Mouse (Mus musculus): ENCODE data around the gene Alg14.

Alg14 gene

DNA sequence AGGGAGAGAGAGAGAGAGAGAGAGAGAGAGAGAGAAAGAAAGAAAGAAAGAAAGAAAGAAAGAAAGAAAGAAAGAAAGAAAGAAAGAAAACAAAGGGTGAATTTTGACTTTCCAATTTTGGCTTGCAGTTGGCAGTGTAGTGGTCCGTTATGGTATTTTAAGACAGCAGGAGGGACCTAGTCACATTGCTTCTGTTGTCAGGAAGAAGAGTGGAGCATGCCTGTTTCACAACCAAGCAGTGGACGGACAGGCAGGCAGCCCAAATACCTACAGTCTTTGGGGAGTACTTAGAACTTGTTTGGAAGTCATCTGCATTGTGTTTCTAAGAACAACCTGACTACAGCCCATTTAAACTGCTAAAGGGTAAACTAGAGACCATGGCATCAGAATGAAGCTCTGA lies 47.1 kb downstream of the Alg14 start:
- DNase-seq (ENCODE audit: extremely low spot score), result no peak

DNA sequence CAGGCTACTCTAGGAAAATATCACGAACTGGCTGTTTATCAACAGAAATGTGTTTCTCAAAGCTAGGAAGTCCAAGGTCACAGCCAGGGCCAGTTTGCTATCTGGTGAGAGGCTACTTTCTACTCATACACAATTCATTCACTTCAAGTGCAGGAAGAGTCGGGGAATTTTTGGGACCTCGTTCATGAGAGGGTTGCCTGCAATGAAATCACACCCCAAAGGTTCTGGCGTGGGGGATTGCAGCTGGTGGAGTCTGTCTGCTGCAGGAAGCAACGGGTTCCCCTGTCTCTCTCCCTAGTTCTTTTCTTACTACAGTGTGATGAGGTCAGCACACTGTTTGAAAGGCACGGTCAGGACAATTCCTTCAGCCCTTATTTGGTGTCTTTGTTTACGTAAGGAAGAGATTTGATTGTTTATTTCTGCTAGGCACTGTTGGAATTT lies 48.8 kb downstream of the Alg14 start:
- no peak for DNase-seq (ENCODE audit: extremely low spot score)

DNA sequence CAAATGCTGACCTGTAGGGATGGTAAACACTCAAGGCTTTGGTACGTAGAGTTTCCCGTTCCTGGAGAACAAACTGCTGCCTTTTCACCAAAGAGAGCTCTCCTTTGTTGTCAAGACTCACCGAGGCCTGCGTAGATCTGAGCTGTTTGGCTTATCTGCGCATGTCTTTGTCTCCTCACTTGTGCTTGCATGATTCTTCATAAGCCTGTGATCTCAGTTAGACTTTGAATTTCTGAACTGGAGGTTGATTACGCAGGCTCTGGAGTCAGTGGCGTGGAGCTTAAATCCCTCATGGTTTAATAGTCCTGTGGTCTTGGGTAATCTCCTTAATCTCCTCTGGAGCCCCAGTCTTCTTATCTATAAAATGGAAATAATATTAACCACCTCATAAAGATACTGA lies 51.7 kb downstream of the Alg14 start:
- DNase-seq (ENCODE audit: extremely low spot score), result no peak

DNA sequence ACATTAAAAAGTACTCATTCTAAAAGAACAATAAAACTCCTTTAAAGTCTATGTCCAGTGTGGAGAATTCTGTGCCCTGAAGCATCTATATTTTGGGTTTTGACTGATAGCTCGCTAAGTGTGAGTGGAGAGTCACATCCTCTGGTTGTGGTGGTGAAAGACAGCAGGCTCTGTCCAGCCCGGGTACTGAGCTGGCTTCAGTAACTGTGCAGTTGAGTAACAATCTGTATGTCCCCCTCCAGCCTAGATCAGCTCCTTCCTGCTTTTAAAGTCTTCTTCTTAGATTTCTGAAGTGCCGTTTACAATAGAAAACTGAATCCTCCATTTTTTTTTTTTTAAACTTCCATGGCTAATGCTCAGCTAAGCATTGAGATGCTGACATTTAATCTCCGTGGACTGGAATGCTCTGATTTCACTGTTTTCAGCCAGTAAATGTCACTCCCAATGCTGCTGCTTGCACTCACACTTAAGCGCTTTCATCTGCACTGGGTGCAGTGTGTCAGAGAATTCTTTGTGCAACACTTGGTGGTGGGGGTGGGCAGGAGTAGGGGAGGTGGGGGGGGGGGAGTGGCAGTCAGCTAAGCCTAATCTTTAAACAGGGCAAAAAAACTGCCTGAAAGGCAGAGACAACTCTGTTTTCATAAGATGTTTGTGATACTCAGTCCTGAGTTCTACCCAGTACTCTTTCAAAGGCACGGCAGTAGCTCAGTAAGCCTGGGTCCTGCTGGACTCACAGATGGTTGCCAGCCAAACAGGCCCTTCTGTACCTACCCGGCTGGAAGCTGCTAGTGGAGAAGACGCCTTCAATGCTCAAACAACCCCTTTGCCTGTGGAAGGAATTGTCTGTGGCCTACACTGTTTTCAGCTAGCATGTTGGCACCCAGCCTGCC lies 52.7 kb downstream of the Alg14 start:
- no peak for DNase-seq (ENCODE audit: extremely low spot score)

DNA sequence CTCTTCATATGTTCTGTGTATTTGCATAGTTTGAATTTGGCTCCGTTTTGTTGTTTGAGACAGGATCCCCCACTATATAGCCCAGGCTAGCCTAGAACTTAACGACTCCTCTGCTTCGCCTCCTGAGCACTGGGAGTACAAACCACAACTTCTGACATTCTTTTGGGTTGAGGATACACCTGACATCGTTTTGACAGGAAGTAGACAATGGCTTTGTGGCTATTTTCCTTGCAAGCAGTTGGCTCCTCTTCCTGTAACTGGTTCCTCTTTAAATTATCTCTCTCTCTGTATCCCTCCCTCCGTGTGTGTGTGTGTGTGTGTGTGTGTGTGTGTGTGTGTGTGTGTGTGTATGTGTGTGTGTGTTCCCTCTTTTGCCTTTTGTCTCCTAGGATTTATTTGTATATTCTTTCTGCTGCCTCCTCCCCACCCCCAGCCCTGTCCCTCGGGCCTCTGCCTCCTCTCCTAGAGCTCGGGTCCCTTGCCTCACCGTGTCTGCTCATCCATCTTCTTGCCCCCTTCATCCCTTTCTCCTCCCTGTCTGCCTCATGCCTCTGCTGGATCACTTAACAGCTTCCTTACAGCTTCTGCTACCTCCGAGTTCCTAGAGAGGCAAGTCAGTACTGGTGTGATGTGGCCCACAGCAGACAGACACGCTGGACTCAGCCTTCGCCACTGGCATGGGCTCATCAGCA lies 53.5 kb downstream of the Alg14 start:
- DNase-seq (ENCODE audit: extremely low spot score), result peak; percentile 27

DNA sequence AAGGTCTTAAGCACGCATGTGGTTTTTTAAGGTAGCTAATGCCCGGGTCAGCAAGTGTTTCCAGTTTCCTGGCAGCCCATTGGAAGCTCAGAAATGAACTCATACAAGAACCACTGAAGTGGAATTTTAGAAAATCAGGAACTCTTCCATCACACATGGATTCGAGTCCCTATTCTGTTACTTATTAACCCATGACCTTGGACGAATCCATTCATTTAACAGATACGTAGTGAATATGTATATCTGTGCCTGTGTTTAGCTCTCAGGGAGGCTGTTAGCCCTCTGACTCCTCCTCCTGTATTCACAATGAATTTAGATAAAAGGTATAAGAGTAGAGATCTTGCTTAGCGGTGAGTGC lies 54.0 kb downstream of the Alg14 start:
- no peak for DNase-seq (ENCODE audit: extremely low spot score)

DNA sequence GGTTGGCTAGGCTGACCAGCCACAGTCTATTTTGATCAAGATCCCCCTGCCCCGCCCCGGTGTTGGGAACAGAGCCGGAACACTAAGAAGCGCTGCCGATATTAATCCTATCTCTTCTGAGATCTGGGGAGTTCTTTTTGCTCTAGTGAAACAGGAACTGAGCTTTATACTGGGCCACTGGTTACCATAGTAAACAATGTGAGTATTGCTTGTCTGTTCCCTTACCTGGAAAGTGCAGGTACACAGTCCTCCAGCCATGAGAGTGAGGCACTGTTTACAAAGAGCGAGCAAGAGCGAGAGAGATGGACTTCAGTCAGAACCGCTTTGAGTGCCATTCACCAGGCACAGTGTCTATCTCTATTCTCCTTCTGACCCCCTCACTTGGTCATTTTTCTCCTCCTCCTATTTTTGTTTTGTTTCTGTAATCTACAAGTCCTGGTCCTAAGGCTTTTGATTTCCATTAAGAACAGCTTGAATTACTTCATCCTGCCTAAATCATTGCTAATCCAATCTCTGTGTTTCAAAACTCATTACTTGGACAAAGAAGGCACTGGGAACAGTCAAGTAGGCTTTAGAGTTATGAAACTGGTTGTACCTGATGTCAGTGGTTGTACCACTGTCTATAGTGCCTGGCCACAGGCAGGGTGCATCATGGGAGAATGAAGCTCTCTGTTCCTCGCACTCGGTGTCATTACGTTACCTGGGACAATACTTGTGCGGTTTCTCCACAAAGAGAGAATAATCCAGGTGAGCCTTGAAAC lies 55.1 kb downstream of the Alg14 start:
- DNase-seq (ENCODE audit: extremely low spot score), result no peak

DNA sequence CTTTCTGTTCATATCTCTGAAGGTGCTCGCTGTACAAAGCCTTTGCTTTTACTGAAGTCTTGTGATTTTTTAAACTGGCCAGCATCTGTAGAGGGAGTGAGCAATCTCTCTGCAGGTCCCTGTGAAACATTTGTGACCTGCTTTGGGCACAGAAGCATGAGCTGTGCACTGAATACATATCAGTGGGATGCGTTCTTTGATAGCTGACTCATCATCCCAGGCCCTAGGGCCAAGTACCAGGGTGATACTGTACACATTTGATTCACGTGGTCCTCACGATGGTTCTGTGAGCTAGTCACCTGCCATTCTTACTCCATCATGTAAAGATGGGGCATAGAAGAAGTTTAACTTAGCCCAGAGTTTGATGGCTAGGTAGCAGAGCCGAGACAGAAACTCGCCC lies 57.2 kb downstream of the Alg14 start:
- no peak for DNase-seq (ENCODE audit: extremely low spot score)

DNA sequence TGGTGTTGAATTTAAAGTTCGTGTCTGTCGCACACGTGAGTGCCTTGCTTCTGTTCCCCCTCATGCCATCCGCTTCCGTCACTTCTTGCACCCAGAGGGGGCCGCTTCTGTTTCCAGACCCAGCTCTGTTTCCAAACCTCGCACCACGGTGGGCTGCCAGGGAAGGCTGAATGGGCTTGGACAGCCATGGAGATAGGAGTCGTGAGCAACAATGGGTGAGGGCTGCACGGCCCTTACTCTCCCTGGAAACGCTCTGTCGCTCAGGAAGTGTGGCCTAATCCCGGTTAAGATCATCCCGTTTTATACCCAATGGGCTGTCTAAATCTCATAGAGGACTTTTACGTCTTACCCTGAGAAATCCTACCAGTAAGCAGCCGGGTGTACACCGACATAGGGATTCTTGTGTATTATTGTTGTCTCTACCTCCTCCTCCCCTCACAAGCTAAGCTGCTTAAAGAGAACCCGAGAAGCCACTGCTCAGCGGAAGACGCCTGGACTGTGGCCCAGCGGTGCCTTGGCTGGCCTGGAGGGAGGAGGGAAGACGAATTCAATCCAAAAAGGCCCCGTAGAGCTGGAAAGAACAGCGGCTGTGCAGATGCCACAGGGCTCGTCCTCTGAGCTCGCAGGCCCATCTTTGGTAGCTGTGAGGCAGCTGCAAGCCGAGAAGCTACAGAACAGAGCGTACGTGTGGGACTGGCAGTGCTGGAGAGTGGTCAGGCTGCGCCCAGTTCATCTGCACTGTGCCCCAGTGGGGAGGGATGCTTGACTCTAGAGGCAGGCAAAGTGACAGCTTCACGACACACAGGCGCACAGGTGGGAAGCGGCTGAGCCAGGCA lies 58.0 kb downstream of the Alg14 start:
- DNase-seq (ENCODE audit: extremely low spot score), result no peak

DNA sequence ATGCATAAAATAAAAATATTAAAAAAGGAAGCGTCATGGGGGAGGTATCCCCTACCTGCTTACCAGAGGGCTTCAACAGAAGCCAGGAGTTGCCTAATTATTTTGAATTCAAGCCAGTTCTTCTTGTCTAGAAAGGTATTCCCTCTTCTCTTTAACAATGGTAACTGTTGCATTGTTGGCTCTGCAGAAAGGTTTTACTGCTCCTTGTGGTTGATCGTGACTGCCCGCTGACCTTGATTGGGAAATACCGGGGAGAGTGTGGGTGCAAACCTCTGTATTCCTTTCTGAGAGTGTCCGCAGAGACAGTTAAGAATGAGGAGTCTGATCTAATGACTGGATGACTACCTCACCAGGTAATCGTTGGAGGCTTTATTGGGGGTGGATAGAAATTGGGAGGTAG lies 59.7 kb downstream of the Alg14 start:
- no peak for DNase-seq (ENCODE audit: extremely low spot score)

DNA sequence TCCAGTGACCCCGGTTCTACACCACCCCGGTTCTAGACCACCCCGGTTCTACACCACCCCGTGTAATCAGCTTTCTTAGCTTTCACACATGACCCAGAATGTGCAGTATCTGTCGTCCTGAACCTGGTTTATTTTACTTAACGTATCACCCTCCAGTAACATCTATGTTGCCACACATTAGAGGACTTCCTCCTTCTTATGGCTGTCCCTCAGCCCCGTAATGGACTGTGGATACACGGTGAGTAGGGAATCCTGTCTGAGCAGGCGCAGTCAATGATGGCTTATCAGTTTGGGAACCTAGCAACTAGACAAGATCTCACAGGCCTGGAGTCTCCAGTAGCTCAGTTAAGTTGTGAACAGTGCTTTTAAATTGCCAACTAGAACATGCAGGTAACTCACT lies 62.7 kb downstream of the Alg14 start:
- no peak for DNase-seq (ENCODE audit: extremely low spot score)

GRCm38 (mm10) chr3:121354861-121355470 lies 63.4 kb downstream of the Alg14 start:
- no peak for DNase-seq (ENCODE audit: extremely low spot score)

DNA sequence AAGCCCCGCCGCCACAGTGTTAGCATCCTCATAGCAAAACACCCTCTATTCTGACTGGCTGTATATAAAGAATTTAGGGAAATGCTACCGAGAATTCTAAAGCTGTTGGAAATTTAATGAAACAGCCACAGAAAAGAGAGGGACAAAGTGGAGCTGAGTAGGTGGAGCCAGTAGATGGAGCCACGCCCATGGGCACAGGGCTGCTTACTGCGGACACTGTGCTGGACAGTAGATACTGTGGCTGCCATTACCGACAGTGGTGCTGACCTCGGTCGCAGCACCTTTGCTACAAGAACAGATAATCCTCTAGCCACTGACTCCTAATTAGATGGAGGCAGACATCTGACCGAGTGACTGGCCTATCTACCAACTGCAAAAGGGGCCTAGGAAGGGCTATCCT lies 64.0 kb downstream of the Alg14 start:
- no peak for DNase-seq (ENCODE audit: extremely low spot score)

GRCm38 (mm10) chr3:121356111-121356510 lies 64.5 kb downstream of the Alg14 start:
- no peak for DNase-seq (ENCODE audit: extremely low spot score)

DNA sequence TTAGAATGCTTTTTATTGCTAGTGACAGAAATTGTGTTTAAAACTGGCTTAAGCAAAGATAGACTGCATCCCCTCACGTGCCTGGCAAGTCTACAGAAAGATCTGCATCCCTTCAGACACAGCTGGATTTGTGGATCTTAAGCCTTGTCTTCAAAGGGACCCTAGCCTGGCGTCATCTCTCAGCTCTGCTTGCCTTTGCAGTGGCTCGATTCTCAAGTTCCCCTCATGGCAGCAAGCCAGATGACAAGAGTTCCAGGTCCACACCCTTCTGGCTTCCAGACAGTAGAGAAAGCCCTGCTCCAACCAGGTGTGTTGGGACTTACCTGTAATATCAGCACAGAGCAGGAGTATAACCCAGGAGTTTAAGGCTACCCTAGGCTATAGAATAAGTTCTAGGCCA lies 65.5 kb downstream of the Alg14 start:
- no peak for DNase-seq (ENCODE audit: extremely low spot score)

- DNase-seq (ENCODE audit: extremely low spot score), result no peak
Observed at GRCm38 (mm10) chr3:121358285-121358684, 66.7 kb downstream of the Alg14 start.

DNA sequence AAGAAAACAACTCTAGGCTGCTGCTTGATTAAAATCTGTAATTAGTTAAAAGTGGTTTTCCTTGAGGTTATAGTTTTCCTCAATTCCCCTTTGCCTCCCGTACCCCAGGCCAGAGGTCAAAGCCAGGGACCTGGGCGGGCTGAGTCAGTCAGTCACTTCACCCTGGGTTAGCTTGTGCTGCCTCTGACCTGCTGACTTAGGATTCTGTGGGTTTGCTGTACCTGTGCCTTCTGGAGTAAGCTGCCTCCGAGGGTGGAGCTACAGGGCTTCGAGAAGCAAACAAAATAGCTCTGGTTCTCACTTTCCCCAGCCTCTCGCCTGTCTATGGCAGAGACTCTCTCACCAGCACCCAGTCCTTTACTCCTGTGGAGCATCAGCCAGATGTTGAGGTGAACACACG lies 67.3 kb downstream of the Alg14 start:
- no peak for DNase-seq (ENCODE audit: extremely low spot score)

DNA sequence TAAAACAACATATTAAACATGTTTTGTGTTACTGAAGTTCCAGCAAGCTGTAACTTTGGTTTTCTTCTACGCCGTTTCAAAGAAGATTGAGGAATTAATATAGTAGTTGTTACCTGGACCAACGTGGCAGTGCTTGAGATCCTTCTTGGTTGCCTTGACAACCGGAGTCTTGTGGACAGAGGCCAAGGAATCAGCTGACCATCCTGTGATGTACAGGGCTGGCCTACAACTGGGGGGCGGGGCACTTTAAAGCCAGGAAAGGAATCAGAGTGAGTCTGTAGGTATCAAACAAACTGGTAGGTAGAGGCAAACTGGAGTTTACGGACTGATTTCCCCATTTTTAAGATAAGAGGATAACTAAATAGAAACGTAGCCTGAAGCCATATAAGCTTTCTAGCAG lies 67.7 kb downstream of the Alg14 start:
- DNase-seq (ENCODE audit: extremely low spot score), result no peak

- DNase-seq (ENCODE audit: extremely low spot score), result no peak
Observed at GRCm38 (mm10) chr3:121362002-121362401, 70.4 kb downstream of the Alg14 start.

- no peak for DNase-seq (ENCODE audit: extremely low spot score)
Observed at GRCm38 (mm10) chr3:121364388-121364787, 72.8 kb downstream of the Alg14 start.

DNA sequence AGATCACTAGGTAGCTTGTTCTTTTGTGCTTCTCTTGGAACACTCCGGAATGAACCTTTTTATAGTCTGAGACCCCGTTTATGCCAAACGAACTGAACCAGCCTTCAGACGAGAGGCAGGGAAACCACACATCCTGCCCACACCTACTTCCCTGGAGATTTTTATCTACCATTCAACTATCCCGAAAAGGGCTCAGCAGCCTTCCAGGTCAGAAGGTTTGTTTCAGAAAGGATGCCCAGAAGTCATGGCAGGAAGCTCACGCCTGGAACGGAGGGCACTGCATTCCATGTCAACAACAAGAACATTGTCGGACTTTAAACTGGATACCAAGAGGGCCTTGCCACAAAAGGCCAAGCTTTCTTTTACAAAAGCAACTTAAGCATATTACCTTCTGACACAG lies 73.6 kb downstream of the Alg14 start:
- DNase-seq (ENCODE audit: extremely low spot score), result no peak
